In the genomic region with DNA sequence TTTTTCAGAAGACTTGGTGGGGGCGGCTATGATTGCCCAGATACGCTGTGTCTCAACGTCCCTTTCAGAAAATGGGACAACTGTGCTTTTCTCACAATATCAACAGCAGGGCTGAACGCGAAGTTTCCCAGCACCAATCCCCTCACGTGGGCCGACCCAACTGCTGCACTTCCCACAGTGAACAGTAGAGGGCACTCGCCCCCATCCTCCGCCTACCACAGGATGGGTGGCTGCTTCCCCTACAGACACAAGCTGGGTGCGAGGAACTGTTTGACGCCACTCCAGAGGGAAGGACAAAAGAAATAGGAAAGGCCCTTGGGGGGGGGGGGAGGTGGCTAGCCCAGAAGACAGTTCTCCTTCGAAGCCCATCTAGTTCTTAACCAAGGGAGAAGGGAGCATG, we compare ENCODE assay signal across 1 mouse cellular context.
TF ChIP-seq lines count a peak whose summit lies in the region.

No protein-coding gene starts in this region.

TF ChIP-seq in CH12.LX, 34 proteins besides CTCF, POLR2A, EP300 and RAD21 (continued from another document):
- TF ChIP-seq HCFC1 (IDR thresholded peaks at IDR 0.05; ENCODE audit: low read depth, low read length) = no peak
- TF ChIP-seq TBP (conservative IDR thresholded peaks at IDR 0.05; ENCODE audit: low read depth, low read length) = no peak
